In the genomic region with DNA sequence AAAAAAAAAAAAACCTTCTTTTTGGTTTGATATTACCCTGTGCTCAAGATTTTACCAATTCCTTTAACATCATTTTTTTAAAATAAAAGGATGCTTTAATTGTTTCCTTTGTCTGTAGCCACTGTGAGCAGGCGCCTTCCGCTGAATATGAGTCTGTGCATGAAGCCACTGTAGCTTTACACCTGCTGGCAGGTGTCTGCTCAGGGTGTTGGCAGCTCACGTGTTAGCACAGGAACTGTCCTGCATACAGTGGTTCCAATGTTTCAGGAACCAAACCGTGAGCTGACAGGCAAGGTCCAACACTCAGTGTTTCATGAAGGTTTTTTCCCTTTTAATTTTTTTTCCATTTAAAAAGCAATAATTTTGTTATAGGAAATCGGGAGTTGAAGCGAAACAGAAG, we compare ENCODE assay signal across 25 mouse cellular contexts.
"Had no signal": no experiment of that assay in that cellular context is flagged by ENCODE, and none has a peak within 500 bp of the region (broad histone marks: within the 10 kb centered on the region; RNA-seq: fewer than 3 reads in every experiment).

No protein-coding gene starts in this region.

- H3K27ac ChIP-seq: embryonic facial prominence, embryonic 10.5 days; embryonic facial prominence, embryonic 12.5 days; embryonic facial prominence, embryonic 13.5 days; embryonic facial prominence, embryonic 15.5 days; forebrain, embryonic 10.5 days; forebrain, embryonic 13.5 days; forebrain, embryonic 15.5 days; gastrocnemius, adult 2 months; heart, adult 2 months had no signal

- H3K4me1 ChIP-seq: embryonic facial prominence, embryonic 12.5 days; embryonic facial prominence, embryonic 15.5 days; forebrain, embryonic 10.5 days; forebrain, embryonic 13.5 days; forebrain, embryonic 15.5 days had no signal

- H3K9ac ChIP-seq: embryonic facial prominence, embryonic 12.5 days; embryonic facial prominence, embryonic 13.5 days; embryonic facial prominence, embryonic 15.5 days; forebrain, embryonic 13.5 days; forebrain, embryonic 15.5 days had no signal

- ATAC-seq: forebrain, embryonic 13.5 days; forebrain, embryonic 14.5 days; forebrain, embryonic 15.5 days had no signal

- H3K9me3 ChIP-seq: embryonic facial prominence, embryonic 10.5 days; embryonic facial prominence, embryonic 12.5 days; embryonic facial prominence, embryonic 13.5 days; embryonic facial prominence, embryonic 15.5 days; forebrain, embryonic 10.5 days; forebrain, embryonic 13.5 days; forebrain, embryonic 15.5 days had no signal

- H3K4me2 ChIP-seq: embryonic facial prominence, embryonic 12.5 days; embryonic facial prominence, embryonic 13.5 days; embryonic facial prominence, embryonic 15.5 days; forebrain, embryonic 13.5 days; forebrain, embryonic 15.5 days; heart, embryonic 11.5 days had no signal

- H3K27me3 ChIP-seq: embryonic facial prominence, embryonic 12.5 days; embryonic facial prominence, embryonic 13.5 days; embryonic facial prominence, embryonic 15.5 days; forebrain, embryonic 13.5 days; forebrain, embryonic 15.5 days had no signal

- H3K36me3 ChIP-seq: embryonic facial prominence, embryonic 10.5 days; embryonic facial prominence, embryonic 12.5 days; embryonic facial prominence, embryonic 13.5 days; embryonic facial prominence, embryonic 15.5 days; forebrain, embryonic 10.5 days; forebrain, embryonic 15.5 days had no signal

- DNase-seq: cerebellum, adult 18-20 months; cerebellum, adult 2 months; cerebellum, adult 8-10 months; cerebellum, adult 9-10 months; cerebellum, adult 9-11 months; cerebellum, postnatal 14 days; cerebellum, postnatal 36 days; embryo, embryonic 11 days; gastrocnemius, adult 2 months; gastrocnemius, postnatal 10 days; gastrocnemius, postnatal 14 days; gastrocnemius, postnatal 25 days; gastrocnemius, postnatal 36 days; heart, adult 18-20 months; heart, adult 2 months had no signal

- H3K4me3 ChIP-seq: embryonic facial prominence, embryonic 10.5 days; embryonic facial prominence, embryonic 12.5 days; embryonic facial prominence, embryonic 13.5 days; embryonic facial prominence, embryonic 15.5 days; erythroblast, embryonic 14.5 days; forebrain, embryonic 10.5 days; forebrain, embryonic 13.5 days; forebrain, embryonic 15.5 days; gastrocnemius, adult 2 months; heart, adult 2 months had no signal
